Mouse (Mus musculus) heart, adult 2 months (tissue): Measurements from ENCODE around the gene Mettl5.

Experiments
- CTCF ChIP-seq: fragments of 200-600 bp; IDR thresholded peaks from 2 replicates; pipeline ENCODE4 v1.8.1; 2022; ENCODE audit warnings: antibody characterized with exemption, mild to moderate bottlenecking, moderate library complexity
- EP300 ChIP-seq: fragments of 200-500 bp; IDR thresholded peaks from 2 replicates; pipeline ENCODE4 v1.6.1; 2011; ENCODE audit warnings: low read depth, low read length, control low read depth; ENCODE audit not compliant: insufficient read depth
- POLR2A ChIP-seq: fragments of 200-500 bp; IDR thresholded peaks from 2 replicates; pipeline ENCODE4 v1.6.1; 2011; ENCODE audit warnings: mild to moderate bottlenecking, low read depth, low read length, control low read depth; ENCODE audit not compliant: insufficient read depth

DNA sequence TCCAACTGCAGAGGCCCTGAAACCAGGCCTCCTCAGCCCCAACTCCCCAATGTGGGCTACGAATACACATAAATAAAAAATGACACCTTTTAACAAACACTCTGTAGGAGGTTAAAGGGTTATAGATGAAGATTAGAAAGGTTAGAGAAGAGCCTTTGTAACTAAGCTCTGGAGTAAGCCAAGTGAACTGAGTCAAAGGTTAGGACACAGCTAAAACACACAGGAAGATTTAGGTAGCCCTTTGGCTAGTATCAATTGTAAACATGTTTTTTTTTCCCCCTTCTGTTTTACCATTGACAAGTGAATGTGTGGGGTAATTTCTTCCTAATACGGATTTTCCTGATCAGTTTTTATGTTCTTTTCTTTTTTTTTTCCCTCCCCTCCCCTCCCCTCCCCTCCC is 27.4 kb upstream of the Mettl5 start:
- no peak for TF ChIP-seq CTCF
- no peak for TF ChIP-seq POLR2A
- TF ChIP-seq EP300, result no peak
